Mouse (Mus musculus): Measurements from ENCODE around the gene Nr1d1.

- no peak for TF ChIP-seq CTCF (IDR thresholded peaks at IDR 0.05 in 2 of 3, conservative IDR thresholded peaks at IDR 0.05 in 1 of 3; ENCODE audit: control insufficient read depth in 1 of 3, insufficient read depth in 1 of 3, low read depth in 2 of 3, low read length in 3 of 3, poor library complexity in 1 of 3, severe bottlenecking in 1 of 3)
- TF ChIP-seq POLR2A (IDR thresholded peaks at IDR 0.05; ENCODE audit: control insufficient read depth in 1 of 2, insufficient read depth in 1 of 2, low read depth in 1 of 2, low read length in 2 of 2, poor library complexity in 1 of 2): no peak
- TF ChIP-seq MYC (IDR thresholded peaks at IDR 0.05; ENCODE audit: low read depth, low read length): no peak
- TF ChIP-seq SIN3A (IDR thresholded peaks at IDR 0.05; ENCODE audit: low read length): no peak
- TF ChIP-seq CHD2 (IDR thresholded peaks at IDR 0.05; ENCODE audit: low read length): no peak
- TF ChIP-seq TCF12 (IDR thresholded peaks at IDR 0.05; ENCODE audit: low read depth, low read length): no peak
- TF ChIP-seq MAZ (IDR thresholded peaks at IDR 0.05; ENCODE audit: low read depth, low read length): no peak
- no peak for TF ChIP-seq MEF2A (IDR thresholded peaks at IDR 0.05; ENCODE audit: extremely low read depth, insufficient replicate concordance, low read depth, low read length, poor library complexity, severe bottlenecking)
- TF ChIP-seq ETS1 (IDR thresholded peaks at IDR 0.05; ENCODE audit: low read depth, low read length): no peak
- TF ChIP-seq USF1 (IDR thresholded peaks at IDR 0.05; ENCODE audit: low read depth, low read length): no peak
- no peak for TF ChIP-seq MXI1 (IDR thresholded peaks at IDR 0.05; ENCODE audit: low read depth, low read length)
Measured at GRCm38 (mm10) chr11:98761939-98762338, 13.2 kb downstream of the Nr1d1 start.

Measured in MEL (cell line).